Mouse (Mus musculus) limb, embryonic 14.5 days (tissue): ENCODE measurements around the gene Rnf168. TPM values are rescaled to one million over a fixed set of nuclear protein-coding genes. Genes with fewer than 3 reads are reported as not detected.

ENCODE experiments used
- ATAC-seq: fragments of 200-750 bp; cut with Nextera tagmentation; 2 replicates; pipeline ENCODE4 v1.8.0; 2017; ENCODE audit warnings: low read depth, moderate number of reproducible peaks, moderate TSS enrichment; ENCODE audit not compliant: low FRiP score
- DNase-seq: peaks from one replicate; pipeline ENCODE4 v3.0.0-alpha.2; 2015; ENCODE audit warnings: low spot score
- H3K27ac ChIP-seq: fragments of 300-500 bp; sonication (generic); replicated peaks from 2 replicates; pipeline ENCODE4 v1.5.1; 2014; ENCODE audit warnings: low read depth, mild to moderate bottlenecking, low read length, moderate library complexity, mixed read lengths
- H3K27me3 ChIP-seq: fragments of 300-500 bp; sonication (generic); 2 replicates; pipeline ENCODE4 v1.6.1; 2014; ENCODE audit warnings: low read length, mixed read lengths; ENCODE audit not compliant: control insufficient read depth, insufficient read depth
- H3K36me3 ChIP-seq: fragments of 300-500 bp; sonication (generic); 2 replicates; pipeline ENCODE4 v1.6.1; 2014; ENCODE audit warnings: mild to moderate bottlenecking, low read length, moderate library complexity, mixed read lengths; ENCODE audit not compliant: control insufficient read depth, insufficient read depth
- H3K4me1 ChIP-seq: fragments of 300-500 bp; sonication (generic); 2 replicates; pipeline ENCODE4 v1.6.1; 2014; ENCODE audit warnings: antibody characterized with exemption, low read length, mixed read lengths; ENCODE audit not compliant: control insufficient read depth, insufficient read depth
- H3K4me2 ChIP-seq: fragments of 300-500 bp; sonication (generic); replicated peaks from 2 replicates; pipeline ENCODE4 v1.6.1; 2014; ENCODE audit warnings: low read depth, mild to moderate bottlenecking, low read length, moderate library complexity; ENCODE audit not compliant: severe bottlenecking
- H3K4me3 ChIP-seq: fragments of 300-500 bp; sonication (generic); replicated peaks from 2 replicates; pipeline ENCODE4 v1.5.1; 2014; ENCODE audit warnings: low read length
- H3K9ac ChIP-seq: fragments of 300-500 bp; sonication (generic); 2 replicates; pipeline ENCODE4 v1.6.1; 2014; ENCODE audit warnings: mild to moderate bottlenecking, low read depth, low read length, moderate library complexity; ENCODE audit not compliant: severe bottlenecking
- H3K9me3 ChIP-seq: fragments of 300-500 bp; sonication (generic); 2 replicates; pipeline ENCODE4 v1.6.1; 2016; ENCODE audit warnings: low read length; ENCODE audit not compliant: control insufficient read depth
- POLR2A ChIP-seq: fragments of 200-500 bp; IDR thresholded peaks from 2 replicates; pipeline ENCODE4 v1.8.0; 2012; ENCODE audit warnings: inconsistent platforms, mild to moderate bottlenecking, moderate library complexity, borderline replicate concordance; ENCODE audit not compliant: insufficient read depth, insufficient read length; ENCODE audit errors: extremely low read depth
- WGBS: fragments of 180-500 bp; shearing (Covaris S2); extraction: QIAGEN DNeasy Blood & Tissue Kit; methylation state at CpG from one replicate; pipeline ENCODE4 v1.1.7; 2014; 5-methylcytosine and 5-hydroxymethylcytosine counted together
- microRNA counts: library from miRNA; unstranded; fragments of <30 nt; microRNA quantifications from one replicate; lab custom pipeline; 2016
- microRNA-seq: library from miRNA; unstranded; fragments of <30 nt; microRNA quantifications from one replicate; pipeline ENCODE4, GENCODE M21; 2016
- polyA plus RNA-seq, 2 experiments: library from polyadenylated mRNA; depleted of rRNA in 1 of 2; stranded (reverse) in 1 of 2; unstranded in 1 of 2; fragments of >200 nt; fragmentation: Nextera tagmentation in 1 of 2; extraction: Ambion mirVana in 1 of 2; gene quantifications; 2 replicates each; pipeline versions ENCODE4 v1.2.1 to v1.2.3; 2012 to 2014

Gene Rnf168
- polyA plus RNA-seq, 2 experiments = 14.1 to 28.5 TPM

DNA sequence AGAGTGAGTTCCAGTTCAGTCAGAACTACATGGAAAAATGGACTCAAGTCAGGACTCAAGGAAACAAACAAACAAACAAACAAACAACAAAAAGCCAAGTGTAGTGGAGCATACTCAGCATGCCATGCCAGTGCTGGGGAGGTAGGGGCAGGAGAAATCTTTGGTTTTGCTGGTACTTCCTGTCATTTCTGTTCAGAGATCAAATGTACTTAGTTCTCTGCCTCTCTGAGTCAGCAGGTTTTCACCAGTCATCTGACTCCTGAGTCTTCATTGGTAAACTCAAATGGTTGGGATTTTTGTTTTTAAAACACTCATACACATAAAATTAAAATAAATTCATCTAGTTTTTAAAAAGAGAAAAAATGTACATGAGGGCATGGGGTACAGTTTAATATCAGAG lies 68.3 kb downstream of the Rnf168 start:
- Histone ChIP-seq H3K4me1 (no peaks in the 10 kb centered on the region), H3K9ac (no peak overlapping the region), H3K27ac (no peak overlapping the region), H3K4me2 (no peak overlapping the region), H3K27me3 (no peaks in the 10 kb centered on the region), H3K9me3 (no peaks in the 10 kb centered on the region), H3K4me3 (no peak overlapping the region), H3K36me3 (no peaks in the 10 kb centered on the region)
- ATAC-seq = no peak
- no peak for DNase-seq
- TF ChIP-seq POLR2A = no peak

DNA sequence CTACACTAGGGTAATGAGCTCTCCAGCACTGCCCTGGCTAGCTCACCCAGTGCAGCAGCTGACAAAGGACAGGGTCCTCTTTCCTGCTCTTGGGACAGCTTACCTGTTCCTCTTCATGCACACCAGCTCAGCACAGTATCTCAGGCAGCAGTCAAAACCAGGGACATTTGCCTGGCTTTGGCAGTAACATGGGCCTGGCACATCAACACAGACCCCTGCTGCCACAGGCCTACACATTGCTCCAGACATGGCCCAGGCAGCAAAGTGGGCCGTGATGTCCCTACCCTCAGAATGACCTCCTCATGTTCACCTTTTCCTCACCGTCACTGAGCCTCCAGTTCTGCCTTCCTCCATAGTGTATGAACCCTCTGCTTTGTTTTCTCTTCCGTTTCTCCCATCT lies 73.5 kb downstream of the Rnf168 start:
- ATAC-seq (no peak), DNase-seq (no peak)
- 82% methylated on average over 3 of the region's 3 CpGs for WGBS
- Histone ChIP-seq H3K4me2 (no peak overlapping the region), H3K36me3 (peaks cover 27% of the 10 kb centered on the region), H3K9me3 (no peaks in the 10 kb centered on the region), H3K27ac (no peak overlapping the region), H3K9ac (no peak overlapping the region), H3K4me3 (no peak overlapping the region), H3K4me1 (no peaks in the 10 kb centered on the region), H3K27me3 (no peaks in the 10 kb centered on the region)
- no peak for TF ChIP-seq POLR2A

MicroRNAs encoded within 50 kb of the gene (microRNA counts, 519-probe panel; counts per million panel counts)
- microRNA mmu-miR-1946a (lab: Ali Mortazavi, UCI) = 2,028 counts per million, percentile 27 among the panel's probes with 10 or more counts

Small RNA genes lying within 50 kb of the gene (microRNA-seq; reads per million reads assigned to microRNA genes)
- not detected for gene Mir1946a

Other genes with a start within 250 kb of the Rnf168 start
- gene Pak2, start 198.1 kb upstream of the Rnf168 start, polyA plus RNA-seq (2012; rRNA removed) = 26.5 and 28.4 TPM in 2 replicates
- gene Pak2, start 198.1 kb upstream of the Rnf168 start, polyA plus RNA-seq (2014; fragmentation: Nextera tagmentation; extraction: Ambion mirVana) = 35.8 and 36.1 TPM in 2 replicates
- gene Pigx, start 177.7 kb upstream of the Rnf168 start, polyA plus RNA-seq (2012; rRNA removed) = 71.1 and 74.9 TPM in 2 replicates
- 104 and 105 TPM in 2 replicates for gene Pigx, start 177.7 kb upstream of the Rnf168 start, polyA plus RNA-seq (2014; fragmentation: Nextera tagmentation; extraction: Ambion mirVana)
- gene Cep19, start 177.7 kb upstream of the Rnf168 start, polyA plus RNA-seq (2012; rRNA removed) = 11.5 and 15.6 TPM in 2 replicates
- 28.4 and 32.2 TPM in 2 replicates for gene Cep19, start 177.7 kb upstream of the Rnf168 start, polyA plus RNA-seq (2014; fragmentation: Nextera tagmentation; extraction: Ambion mirVana)
- gene Nrros, start 111.9 kb upstream of the Rnf168 start, polyA plus RNA-seq (2012; rRNA removed) = 14.2 and 18.2 TPM in 2 replicates
- gene Nrros, start 111.9 kb upstream of the Rnf168 start, polyA plus RNA-seq (2014; fragmentation: Nextera tagmentation; extraction: Ambion mirVana) = 20.1 and 20.2 TPM in 2 replicates
- 0.08 TPM in 1 of 2 replicates, not detected in the other for gene Bex6, start 97.6 kb upstream of the Rnf168 start, polyA plus RNA-seq (2012; rRNA removed)
- gene Bex6, start 97.6 kb upstream of the Rnf168 start, polyA plus RNA-seq (2014; fragmentation: Nextera tagmentation; extraction: Ambion mirVana) = 0.19 TPM in 1 of 2 replicates, not detected in the other
- gene Fbxo45, start 30.3 kb upstream of the Rnf168 start, polyA plus RNA-seq (2012; rRNA removed) = 11.7 and 13.3 TPM in 2 replicates
- 14.0 and 20.3 TPM in 2 replicates for gene Fbxo45, start 30.3 kb upstream of the Rnf168 start, polyA plus RNA-seq (2014; fragmentation: Nextera tagmentation; extraction: Ambion mirVana)
- gene Wdr53, start 30.2 kb upstream of the Rnf168 start, polyA plus RNA-seq (2012; rRNA removed) = 13.7 and 13.8 TPM in 2 replicates
- 17.8 and 18.1 TPM in 2 replicates for gene Wdr53, start 30.2 kb upstream of the Rnf168 start, polyA plus RNA-seq (2014; fragmentation: Nextera tagmentation; extraction: Ambion mirVana)
- gene Smco1, start 6.0 kb upstream of the Rnf168 start, polyA plus RNA-seq (2012; rRNA removed) = not detected in 2 replicates
- not detected in 2 replicates for gene Smco1, start 6.0 kb upstream of the Rnf168 start, polyA plus RNA-seq (2014; fragmentation: Nextera tagmentation; extraction: Ambion mirVana)
- gene Ubxn7, start 54.8 kb downstream of the Rnf168 start, polyA plus RNA-seq (2012; rRNA removed) = 23.7 and 24.6 TPM in 2 replicates
- gene Ubxn7, start 54.8 kb downstream of the Rnf168 start, polyA plus RNA-seq (2014; fragmentation: Nextera tagmentation; extraction: Ambion mirVana) = 18.6 and 23.5 TPM in 2 replicates
- gene Tm4sf19, start 123.0 kb downstream of the Rnf168 start, polyA plus RNA-seq (2012; rRNA removed) = 0.10 and 0.24 TPM in 2 replicates
- gene Tm4sf19, start 123.0 kb downstream of the Rnf168 start, polyA plus RNA-seq (2014; fragmentation: Nextera tagmentation; extraction: Ambion mirVana) = 0.15 TPM in 1 of 2 replicates, not detected in the other
- 15.3 and 16.9 TPM in 2 replicates for gene Tctex1d2, start 142.2 kb downstream of the Rnf168 start, polyA plus RNA-seq (2012; rRNA removed)
- 25.6 and 25.9 TPM in 2 replicates for gene Tctex1d2, start 142.2 kb downstream of the Rnf168 start, polyA plus RNA-seq (2014; fragmentation: Nextera tagmentation; extraction: Ambion mirVana)
- 22.0 and 23.4 TPM in 2 replicates for gene Pcyt1a, start 153.5 kb downstream of the Rnf168 start, polyA plus RNA-seq (2012; rRNA removed)
- gene Pcyt1a, start 153.5 kb downstream of the Rnf168 start, polyA plus RNA-seq (2014; fragmentation: Nextera tagmentation; extraction: Ambion mirVana) = 45.9 and 47.8 TPM in 2 replicates
- 0.08 and 0.10 TPM in 2 replicates for gene Slc51a, start 210.4 kb downstream of the Rnf168 start, polyA plus RNA-seq (2012; rRNA removed)
- gene Slc51a, start 210.4 kb downstream of the Rnf168 start, polyA plus RNA-seq (2014; fragmentation: Nextera tagmentation; extraction: Ambion mirVana) = 0.22 and 0.30 TPM in 2 replicates
- not detected in 2 replicates for gene Zdhhc19, start 218.8 kb downstream of the Rnf168 start, polyA plus RNA-seq (2012; rRNA removed)
- not detected in 2 replicates for gene Zdhhc19, start 218.8 kb downstream of the Rnf168 start, polyA plus RNA-seq (2014; fragmentation: Nextera tagmentation; extraction: Ambion mirVana)